Mouse (Mus musculus) heart, postnatal 0 days (tissue): ENCODE measurements at regions not wholly inside any gene's neighbourhood (a gene's known extent, or its start where the extent isn't known, plus 50 kb on each side); places are given as distances from the start of the nearest gene placed in this dataset.

ENCODE experiments used
- ATAC-seq: fragments of 200-750 bp; cut with Nextera tagmentation; 2 replicates; pipeline ENCODE4 v1.8.0; 2017; ENCODE audit warnings: low read depth, moderate number of reproducible peaks, moderate library complexity; ENCODE audit not compliant: insufficient read depth
- DNase-seq: peaks from one replicate; pipeline ENCODE4 v3.0.0-alpha.2; 2016; ENCODE audit warnings: low spot score
- H3K27ac ChIP-seq: fragments of 300-500 bp; sonication (generic); 2 replicates; pipeline ENCODE4 v1.5.1; 2014; ENCODE audit warnings: low read depth, mild to moderate bottlenecking
- H3K27me3 ChIP-seq: fragments of 300-500 bp; sonication (generic); 2 replicates; pipeline ENCODE4 v1.6.1; 2014; ENCODE audit warnings: low read length, mixed read lengths; ENCODE audit not compliant: control insufficient read depth, insufficient read depth
- H3K36me3 ChIP-seq: fragments of 300-500 bp; sonication (generic); replicated peaks from 2 replicates; pipeline ENCODE4 v1.6.1; 2014; ENCODE audit warnings: low read length, mixed read lengths; ENCODE audit not compliant: control insufficient read depth, insufficient read depth
- H3K4me1 ChIP-seq: fragments of 300-500 bp; sonication (generic); 2 replicates; pipeline ENCODE4 v1.6.1; 2014; ENCODE audit warnings: antibody characterized with exemption; ENCODE audit not compliant: control insufficient read depth, insufficient read depth
- H3K4me2 ChIP-seq: fragments of 300-500 bp; sonication (generic); 2 replicates; pipeline ENCODE4 v1.6.1; 2014; ENCODE audit warnings: low read depth, mild to moderate bottlenecking, low read length, moderate library complexity
- H3K4me3 ChIP-seq: fragments of 300-500 bp; sonication (generic); 2 replicates; pipeline ENCODE4 v1.5.1; 2014; ENCODE audit warnings: low read depth, low read length
- H3K9ac ChIP-seq: fragments of 300-500 bp; sonication (generic); replicated peaks from 2 replicates; pipeline ENCODE4 v1.6.1; 2014; ENCODE audit warnings: low read depth, low read length, mixed read lengths
- H3K9me3 ChIP-seq: fragments of 300-500 bp; sonication (generic); replicated peaks from 2 replicates; pipeline ENCODE4 v1.6.1; 2016; ENCODE audit warnings: low read length; ENCODE audit not compliant: control insufficient read depth
- CTCF ChIP-seq: IDR thresholded peaks from 2 replicates; pipeline ENCODE4 v1.5.1; 2016; ENCODE audit warnings: antibody characterized with exemption, control low read depth, low read depth
- EP300 ChIP-seq: IDR thresholded peaks from 2 replicates; pipeline ENCODE4 v1.6.1; 2016; ENCODE audit warnings: antibody characterized with exemption, low read depth
- WGBS: fragments of 180-500 bp; shearing (Covaris S2); extraction: QIAGEN DNeasy Blood & Tissue Kit; methylation state at CpG from one replicate; pipeline ENCODE4 v1.1.7; 2014; 5-methylcytosine and 5-hydroxymethylcytosine counted together

DNA sequence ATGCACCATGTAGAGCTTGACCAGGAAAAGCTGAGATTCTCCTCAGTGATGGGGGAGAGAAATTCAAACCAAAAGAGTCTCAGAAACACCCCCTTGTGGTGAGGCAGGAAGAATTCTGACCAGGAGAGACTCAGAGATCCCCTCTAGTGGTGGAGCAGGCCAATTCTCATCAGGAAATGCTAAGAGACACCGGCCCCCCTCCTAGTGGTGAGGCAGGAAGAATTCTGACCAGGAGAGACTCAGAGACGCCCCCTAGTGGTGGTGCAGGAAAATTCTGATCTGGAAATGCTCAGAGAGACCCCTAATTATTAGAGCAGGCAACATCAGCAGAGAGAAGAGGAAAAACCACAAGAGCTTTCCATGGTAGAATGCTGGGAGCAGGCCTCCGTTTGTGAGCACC, 303.4 kb downstream of the Dcdc2c start:
- 53% methylated on average over 3 of the region's 3 CpGs for WGBS
- ATAC-seq = no peak
- DNase-seq = no peak

DNA sequence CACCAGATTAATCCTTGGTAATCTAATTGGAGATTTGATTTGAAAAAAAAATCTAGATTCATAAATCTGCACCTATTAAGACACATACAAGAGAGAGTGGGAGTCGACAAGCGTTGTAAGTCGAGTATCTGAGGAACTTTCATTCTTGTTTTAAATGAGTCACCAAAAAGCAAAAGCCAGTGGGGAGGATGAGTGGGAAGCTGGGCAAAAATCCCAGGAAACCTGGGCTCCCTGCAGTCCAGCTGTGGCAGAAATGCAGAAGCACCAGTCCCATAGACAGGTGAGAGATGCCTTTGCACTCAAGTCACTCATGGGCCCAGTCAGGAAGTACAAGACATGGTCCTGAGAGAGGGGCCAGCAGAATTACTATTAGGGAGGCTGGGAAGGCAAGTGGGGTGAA, 303.9 kb downstream of the Dcdc2c start:
- no peaks in the 10 kb centered on the region for H3K36me3 ChIP-seq

More for the DNA sequence above, 303.4 kb downstream of the Dcdc2c start:
- H3K4me3 ChIP-seq = no peak overlapping the region
- no peaks in the 10 kb centered on the region for H3K36me3 ChIP-seq
- no peaks in the 10 kb centered on the region for H3K27me3 ChIP-seq
- H3K9me3 ChIP-seq = peaks cover 8% of the 10 kb centered on the region; the same call in 1 of the 2 replicates
- peak; percentile 41 for TF ChIP-seq CTCF
- no peak for TF ChIP-seq EP300
- H3K4me1 ChIP-seq = no peaks in the 10 kb centered on the region
- H3K9ac ChIP-seq = no peak overlapping the region
- H3K27ac ChIP-seq = no peak overlapping the region
- no peak overlapping the region for H3K4me2 ChIP-seq

GRCm38 (mm10) chr12:28238016-28238415, 314.2 kb downstream of the Dcdc2c start:
- no peak overlapping the region for H3K4me2 ChIP-seq
- no peaks in the 10 kb centered on the region for H3K27me3 ChIP-seq
- H3K27ac ChIP-seq = no peak overlapping the region
- no peak for ATAC-seq
- no peaks in the 10 kb centered on the region for H3K9me3 ChIP-seq
- no peak overlapping the region for H3K9ac ChIP-seq
- no peaks in the 10 kb centered on the region for H3K36me3 ChIP-seq
- TF ChIP-seq CTCF (no peak), EP300 (no peak)
- no peak overlapping the region for H3K4me3 ChIP-seq
- WGBS = 80% methylated on average over 5 of the region's 5 CpGs
- H3K4me1 ChIP-seq = no peaks in the 10 kb centered on the region
- no peak for DNase-seq

More for the DNA sequence above, 303.9 kb downstream of the Dcdc2c start:
- H3K4me3 ChIP-seq = no peak overlapping the region
- WGBS = 88% methylated on average over 3 of the region's 3 CpGs
- TF ChIP-seq EP300 (no peak), CTCF (no peak)
- H3K9ac ChIP-seq = no peak overlapping the region
- no peaks in the 10 kb centered on the region for H3K4me1 ChIP-seq
- peaks cover 8% of the 10 kb centered on the region; the same call in 1 of the 2 replicates for H3K9me3 ChIP-seq
- no peak for DNase-seq
- no peaks in the 10 kb centered on the region for H3K27me3 ChIP-seq
- no peak for ATAC-seq
- no peak overlapping the region for H3K27ac ChIP-seq
- H3K4me2 ChIP-seq = no peak overlapping the region

GRCm38 (mm10) chr12:28237041-28237440, 315.2 kb downstream of the Dcdc2c start:
- TF ChIP-seq EP300 (no peak), CTCF (no peak)
- Histone ChIP-seq H3K27ac (no peak overlapping the region), H3K9me3 (no peaks in the 10 kb centered on the region), H3K4me1 (no peaks in the 10 kb centered on the region), H3K36me3 (no peaks in the 10 kb centered on the region), H3K4me3 (no peak overlapping the region), H3K9ac (no peak overlapping the region), H3K4me2 (no peak overlapping the region), H3K27me3 (no peaks in the 10 kb centered on the region)
- no peak for DNase-seq
- 78% methylated on average over 4 of the region's 4 CpGs for whole genome bisulfite sequencing
- ATAC-seq = no peak

GRCm38 (mm10) chr12:28202847-28203246, 349.4 kb downstream of the Dcdc2c start:
- ATAC-seq (no peak), DNase-seq (no peak)
- H3K9me3 ChIP-seq = no peaks in the 10 kb centered on the region
- H3K9ac ChIP-seq = no peak overlapping the region
- H3K4me2 ChIP-seq = no peak overlapping the region
- 69% methylated on average over 1 of the region's 1 CpGs for WGBS
- H3K4me3 ChIP-seq = no peak overlapping the region
- no peaks in the 10 kb centered on the region for H3K4me1 ChIP-seq
- H3K36me3 ChIP-seq = no peaks in the 10 kb centered on the region
- H3K27ac ChIP-seq = no peak overlapping the region
- no peaks in the 10 kb centered on the region for H3K27me3 ChIP-seq
- no peak for TF ChIP-seq EP300
- TF ChIP-seq CTCF = no peak

- Histone ChIP-seq H3K27ac (no peak overlapping the region), H3K9ac (no peak overlapping the region), H3K4me1 (no peaks in the 10 kb centered on the region), H3K9me3 (peaks cover 9% of the 10 kb centered on the region; the same call in 1 of the 2 replicates), H3K4me2 (no peak overlapping the region), H3K36me3 (no peaks in the 10 kb centered on the region), H3K4me3 (no peak overlapping the region), H3K27me3 (no peaks in the 10 kb centered on the region)
- TF ChIP-seq EP300 (no peak), CTCF (no peak)
- ATAC-seq (no peak), DNase-seq (no peak)
Observed at GRCm38 (mm10) chr12:28186695-28187094, 365.5 kb downstream of the Dcdc2c start.
